Mouse (Mus musculus): Measurements from ENCODE around the gene Rapgef3.

Rapgef3 gene

GRCm38 (mm10) chr15:97746278-97746677 is 21.5 kb downstream of the Rapgef3 start:
- DNase-seq (ENCODE audit: low spot score in 2 of 2) = no peak

- DNase-seq (ENCODE audit: low spot score in 2 of 2) = no peak
These were observed 22.4 kb downstream of the Rapgef3 start for GRCm38 (mm10) chr15:97745331-97745730.

GRCm38 (mm10) chr15:97744930-97745329 is 22.8 kb downstream of the Rapgef3 start:
- DNase-seq (ENCODE audit: low spot score in 2 of 2) = no peak

- no peak for DNase-seq (ENCODE audit: low spot score in 2 of 2)
These were observed 23.7 kb downstream of the Rapgef3 start for GRCm38 (mm10) chr15:97743961-97744525.

- DNase-seq (ENCODE audit: low spot score in 2 of 2) = no peak
These were observed 24.6 kb downstream of the Rapgef3 start for GRCm38 (mm10) chr15:97743210-97743609.

- no peak for DNase-seq (ENCODE audit: low spot score in 2 of 2)
These were observed 25.2 kb downstream of the Rapgef3 start for GRCm38 (mm10) chr15:97742600-97742999.

GRCm38 (mm10) chr15:97742074-97742473 is 25.7 kb downstream of the Rapgef3 start:
- DNase-seq (ENCODE audit: low spot score in 2 of 2) = no peak

GRCm38 (mm10) chr15:97741662-97742061 is 26.1 kb downstream of the Rapgef3 start:
- no peak for DNase-seq (ENCODE audit: low spot score in 2 of 2)

- no peak for DNase-seq (ENCODE audit: low spot score in 2 of 2)
These were observed 27.5 kb downstream of the Rapgef3 start for GRCm38 (mm10) chr15:97740283-97740732.

- no peak for DNase-seq (ENCODE audit: low spot score in 2 of 2)
These were observed 28.8 kb downstream of the Rapgef3 start for GRCm38 (mm10) chr15:97738923-97739322.

GRCm38 (mm10) chr15:97731988-97732387 is 35.8 kb downstream of the Rapgef3 start:
- no peak for DNase-seq (ENCODE audit: low spot score in 2 of 2)

- DNase-seq (ENCODE audit: low spot score in 2 of 2) = no peak
These were observed 36.7 kb downstream of the Rapgef3 start, which contains the start of gene Endou for GRCm38 (mm10) chr15:97731111-97731510. Gene Endou (minus strand): TSS chr15:97731339.

GRCm38 (mm10) chr15:97730365-97730764 is 37.4 kb downstream of the Rapgef3 start:
- DNase-seq (ENCODE audit: low spot score in 2 of 2) = no peak

GRCm38 (mm10) chr15:97728804-97729203 is 39.0 kb downstream of the Rapgef3 start:
- DNase-seq (ENCODE audit: low spot score in 2 of 2) = peak in 1 of 2 experiments; percentile 52

- DNase-seq (ENCODE audit: low spot score in 2 of 2) = no peak
These were observed 39.4 kb downstream of the Rapgef3 start for GRCm38 (mm10) chr15:97728394-97728793.

GRCm38 (mm10) chr15:97727520-97727919 is 40.3 kb downstream of the Rapgef3 start:
- DNase-seq (ENCODE audit: low spot score in 2 of 2) = no peak

- DNase-seq (ENCODE audit: low spot score in 2 of 2) = no peak
These were observed 40.7 kb downstream of the Rapgef3 start for GRCm38 (mm10) chr15:97727048-97727447.

GRCm38 (mm10) chr15:97726310-97726709 is 41.5 kb downstream of the Rapgef3 start:
- no peak for DNase-seq (ENCODE audit: low spot score in 2 of 2)

- no peak for DNase-seq (ENCODE audit: low spot score in 2 of 2)
These were observed 42.5 kb downstream of the Rapgef3 start for GRCm38 (mm10) chr15:97725198-97725785.

GRCm38 (mm10) chr15:97724346-97725197 is 43.2 kb downstream of the Rapgef3 start:
- no peak for DNase-seq (ENCODE audit: low spot score in 2 of 2)

- no peak for DNase-seq (ENCODE audit: low spot score in 2 of 2)
These were observed 44.0 kb downstream of the Rapgef3 start for GRCm38 (mm10) chr15:97723536-97724345.

All from frontal cortex, postnatal 10 days (tissue).